Mouse (Mus musculus): ENCODE data around the gene Zbtb20. TPM values are rescaled to one million over a fixed set of nuclear protein-coding genes. Genes with fewer than 3 reads are reported as not detected.

Gene Zbtb20
- polyA plus RNA-seq, 1 experiment from 2014 or later = 6.6 TPM

DNA sequence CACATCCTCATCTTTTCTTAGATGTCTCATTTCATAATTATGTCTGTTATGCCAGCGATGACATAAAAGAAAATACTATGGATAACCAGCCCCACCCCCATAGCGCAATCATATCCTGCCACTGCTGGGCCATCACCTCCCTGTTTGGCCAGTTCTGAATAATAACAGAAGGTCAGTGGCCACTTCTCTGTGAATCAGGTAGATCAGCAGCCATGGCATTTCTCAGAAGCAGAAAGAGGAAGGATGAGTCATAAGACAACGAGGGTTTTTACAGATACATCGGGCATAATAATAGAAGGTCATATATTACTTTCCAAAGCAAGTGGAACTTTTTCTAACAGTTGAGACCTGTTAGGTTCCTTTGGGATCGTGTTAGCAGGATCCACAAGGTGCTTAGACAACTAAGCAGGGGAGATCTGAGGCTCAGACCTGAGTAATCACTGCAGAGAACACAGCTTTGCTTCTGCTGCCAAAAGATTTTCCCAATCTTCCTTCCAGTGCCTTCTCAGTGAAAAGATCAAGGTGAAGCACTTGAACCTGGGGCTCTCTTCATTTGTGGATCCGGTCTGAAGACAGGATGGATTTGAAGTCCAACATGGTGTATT, 779.6 kb downstream of the Zbtb20 start:
- Histone ChIP-seq H3K4me2 (no peak overlapping the region), H3K27me3 (replicated peaks; ENCODE audit: control insufficient read depth, insufficient read depth, low read length) (no peaks in the 10 kb centered on the region), H3K27ac (ENCODE audit: low read depth, low read length) (no peak overlapping the region), H3K4me3 (ENCODE audit: low read depth, low read length) (no peak overlapping the region), H3K9me3 (ENCODE audit: control insufficient read depth, low read length) (no peaks in the 10 kb centered on the region), H3K9ac (ENCODE audit: low read depth, low read length) (no peak overlapping the region), H3K4me1 (replicated peaks; ENCODE audit: control insufficient read depth, insufficient read depth, low read length) (no peaks in the 10 kb centered on the region), H3K36me3 (ENCODE audit: control insufficient read depth, insufficient read depth, low read length) (no peaks in the 10 kb centered on the region)
- no peak for DNase-seq (ENCODE audit: low spot score)
- 72% methylated on average over 6 of the region's 6 CpGs for WGBS
- no peak for ATAC-seq (replicated peaks; ENCODE audit: low FRiP score)

DNA sequence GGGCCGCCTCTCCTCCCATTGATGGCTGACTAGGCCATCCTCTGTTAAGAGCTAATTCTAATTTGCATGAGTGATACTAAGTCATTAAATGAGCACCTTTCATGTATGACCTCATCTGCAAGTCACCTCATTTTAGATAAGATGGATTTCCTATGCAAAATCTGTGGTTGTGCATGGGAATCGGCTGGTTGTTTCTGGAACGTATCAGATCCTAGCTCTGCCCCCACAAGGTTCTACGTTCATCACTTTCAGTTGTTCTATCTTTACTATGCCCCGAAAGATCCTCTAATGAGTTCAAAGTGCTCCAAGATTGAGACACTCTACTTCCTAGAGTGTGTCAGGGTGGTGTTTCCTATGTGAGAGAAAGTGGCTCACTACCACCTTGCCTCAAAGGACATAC, 785.9 kb downstream of the Zbtb20 start:
- ATAC-seq (replicated peaks; ENCODE audit: low FRiP score) (no peak), DNase-seq (ENCODE audit: low spot score) (no peak)
- no peak overlapping the region for H3K9ac ChIP-seq (ENCODE audit: low read depth, low read length)
- WGBS = 82% methylated on average over 5 of the region's 5 CpGs
- H3K4me1 ChIP-seq (replicated peaks; ENCODE audit: control insufficient read depth, insufficient read depth, low read length) = no peaks in the 10 kb centered on the region
- no peaks in the 10 kb centered on the region for H3K9me3 ChIP-seq (ENCODE audit: control insufficient read depth, low read length)
- no peaks in the 10 kb centered on the region for H3K36me3 ChIP-seq (ENCODE audit: control insufficient read depth, insufficient read depth, low read length)
- no peak overlapping the region for H3K27ac ChIP-seq (ENCODE audit: low read depth, low read length)
- no peaks in the 10 kb centered on the region for H3K27me3 ChIP-seq (replicated peaks; ENCODE audit: control insufficient read depth, insufficient read depth, low read length)
- H3K4me2 ChIP-seq = no peak overlapping the region
- H3K4me3 ChIP-seq (ENCODE audit: low read depth, low read length) = no peak overlapping the region

DNA sequence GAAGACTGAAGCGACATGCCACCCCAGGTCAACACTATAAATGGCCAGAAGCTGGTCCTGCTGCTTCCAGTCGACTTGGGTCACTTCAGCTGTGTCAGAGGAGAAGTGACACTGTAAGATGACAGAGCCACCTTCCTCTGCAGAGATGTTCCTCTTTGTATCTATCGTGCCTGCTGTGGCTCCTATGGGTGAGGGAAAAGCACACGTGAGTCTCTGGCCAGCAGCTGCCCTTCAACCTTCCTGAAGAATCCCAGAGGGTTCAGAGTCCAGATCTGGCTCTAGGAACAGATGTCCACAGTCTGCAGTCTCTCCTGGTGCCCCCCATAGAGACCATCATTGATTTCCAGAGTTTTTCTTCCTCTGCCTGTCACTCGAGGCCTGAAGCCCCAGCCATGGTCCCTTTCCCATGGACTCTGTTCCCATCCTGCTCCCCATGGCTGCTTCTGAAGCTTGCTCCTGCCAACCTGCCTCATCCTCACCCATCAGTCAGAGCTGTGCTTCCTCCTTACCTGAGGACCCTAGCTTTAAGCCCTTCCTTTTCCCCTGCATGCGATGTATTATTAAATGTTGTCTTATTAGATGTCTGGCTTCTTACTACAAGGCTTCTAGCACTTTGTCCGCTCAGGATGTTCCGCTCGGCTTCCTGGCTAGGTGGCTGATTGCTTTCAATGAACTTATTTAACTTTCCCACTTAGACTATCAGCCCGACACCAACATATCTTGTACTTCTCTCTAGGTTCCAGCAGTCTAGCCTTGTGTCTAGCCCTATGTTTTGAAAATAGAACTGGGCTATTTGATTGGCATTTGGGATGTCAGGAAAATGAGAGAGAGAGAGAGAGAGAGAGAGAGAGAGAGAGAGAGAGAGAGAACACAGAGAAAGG, 786.7 kb downstream of the Zbtb20 start:
- DNase-seq (ENCODE audit: low spot score) = no peak
- no peaks in the 10 kb centered on the region for H3K9me3 ChIP-seq (ENCODE audit: control insufficient read depth, low read length)
- no peak overlapping the region for H3K27ac ChIP-seq (ENCODE audit: low read depth, low read length)
- no peaks in the 10 kb centered on the region for H3K36me3 ChIP-seq (ENCODE audit: control insufficient read depth, insufficient read depth, low read length)
- H3K4me2 ChIP-seq = no peak overlapping the region
- no peak overlapping the region for H3K4me3 ChIP-seq (ENCODE audit: low read depth, low read length)
- no peak for ATAC-seq (replicated peaks; ENCODE audit: low FRiP score)
- no peaks in the 10 kb centered on the region for H3K27me3 ChIP-seq (replicated peaks; ENCODE audit: control insufficient read depth, insufficient read depth, low read length)
- WGBS = 72% methylated on average over 10 of the region's 10 CpGs
- no peaks in the 10 kb centered on the region for H3K4me1 ChIP-seq (replicated peaks; ENCODE audit: control insufficient read depth, insufficient read depth, low read length)
- no peak overlapping the region for H3K9ac ChIP-seq (ENCODE audit: low read depth, low read length)

DNA sequence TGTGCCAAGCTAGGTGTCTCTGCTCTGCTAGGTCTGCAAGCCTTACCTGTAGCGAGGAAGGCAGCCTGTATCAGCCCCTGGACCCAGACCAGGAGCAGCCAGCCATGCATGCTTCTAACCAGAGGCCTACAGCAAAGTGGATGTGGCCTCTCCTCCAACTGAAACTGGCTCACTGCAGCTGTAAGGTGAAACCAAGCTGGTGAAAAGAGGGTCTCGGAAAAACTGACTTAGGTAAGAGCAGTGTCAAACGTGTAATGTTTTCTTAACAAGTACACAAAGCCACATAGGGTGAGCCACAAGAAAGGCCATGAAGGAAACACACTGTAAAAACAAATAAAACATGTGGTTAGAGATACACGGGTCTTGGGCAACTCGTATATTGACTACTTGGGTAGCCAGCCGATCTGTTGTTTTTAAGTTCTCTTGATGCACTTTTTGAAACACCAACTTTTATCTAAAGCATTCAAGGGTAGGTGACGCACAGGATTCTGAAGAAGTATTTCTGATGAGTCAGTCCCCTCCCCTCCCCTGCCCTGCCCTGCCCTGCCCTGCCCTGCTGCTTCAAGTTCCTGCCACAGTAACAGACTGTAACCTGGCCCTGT, 788.4 kb downstream of the Zbtb20 start, which contains the start of gene Tigit:
Gene Tigit, minus strand, starts transcription at position 169 of the 602 bp plus-strand sequence.
- Histone ChIP-seq H3K4me3 (ENCODE audit: low read depth, low read length) (no peak within 1 kb of the TSS), H3K36me3 (ENCODE audit: control insufficient read depth, insufficient read depth, low read length) (no peaks in the 10 kb centered on the region), H3K27ac (ENCODE audit: low read depth, low read length) (no peak within 1 kb of the TSS), H3K9ac (ENCODE audit: low read depth, low read length) (no peak within 1 kb of the TSS), H3K4me2 (no peak within 1 kb of the TSS), H3K9me3 (ENCODE audit: control insufficient read depth, low read length) (no peaks in the 10 kb centered on the region), H3K27me3 (replicated peaks; ENCODE audit: control insufficient read depth, insufficient read depth, low read length) (no peaks in the 10 kb centered on the region), H3K4me1 (replicated peaks; ENCODE audit: control insufficient read depth, insufficient read depth, low read length) (no peaks in the 10 kb centered on the region)
- DNase-seq (ENCODE audit: low spot score) = no peak
- 65% methylated on average over 7 of the region's 7 CpGs for WGBS
- no peak for ATAC-seq (replicated peaks; ENCODE audit: low FRiP score)

- no peaks in the 10 kb centered on the region for H3K9me3 ChIP-seq (ENCODE audit: control insufficient read depth, low read length)
- H3K36me3 ChIP-seq (ENCODE audit: control insufficient read depth, insufficient read depth, low read length) = no peaks in the 10 kb centered on the region
- H3K4me3 ChIP-seq (ENCODE audit: low read depth, low read length) = no peak overlapping the region
- DNase-seq (ENCODE audit: low spot score) = no peak
- H3K27me3 ChIP-seq (replicated peaks; ENCODE audit: control insufficient read depth, insufficient read depth, low read length) = no peaks in the 10 kb centered on the region
- H3K9ac ChIP-seq (ENCODE audit: low read depth, low read length) = no peak overlapping the region
- H3K27ac ChIP-seq (ENCODE audit: low read depth, low read length) = no peak overlapping the region
- no peak for ATAC-seq (replicated peaks; ENCODE audit: low FRiP score)
- H3K4me2 ChIP-seq = no peak overlapping the region
- H3K4me1 ChIP-seq (replicated peaks; ENCODE audit: control insufficient read depth, insufficient read depth, low read length) = no peaks in the 10 kb centered on the region
Observed at GRCm38 (mm10) chr16:43664861-43665260, 789.2 kb downstream of the Zbtb20 start.

GRCm38 (mm10) chr16:43668294-43668693, 792.6 kb downstream of the Zbtb20 start:
- ATAC-seq (replicated peaks; ENCODE audit: low FRiP score) (no peak), DNase-seq (ENCODE audit: low spot score) (no peak)
- no peak overlapping the region for H3K4me2 ChIP-seq
- no peak overlapping the region for H3K27ac ChIP-seq (ENCODE audit: low read depth, low read length)
- no peaks in the 10 kb centered on the region for H3K4me1 ChIP-seq (replicated peaks; ENCODE audit: control insufficient read depth, insufficient read depth, low read length)
- H3K9me3 ChIP-seq (ENCODE audit: control insufficient read depth, low read length) = no peaks in the 10 kb centered on the region
- H3K4me3 ChIP-seq (ENCODE audit: low read depth, low read length) = no peak overlapping the region
- no peaks in the 10 kb centered on the region for H3K36me3 ChIP-seq (ENCODE audit: control insufficient read depth, insufficient read depth, low read length)
- H3K9ac ChIP-seq (ENCODE audit: low read depth, low read length) = no peak overlapping the region
- H3K27me3 ChIP-seq (replicated peaks; ENCODE audit: control insufficient read depth, insufficient read depth, low read length) = no peaks in the 10 kb centered on the region
- 83% methylated on average over 3 of the region's 3 CpGs for WGBS

DNA sequence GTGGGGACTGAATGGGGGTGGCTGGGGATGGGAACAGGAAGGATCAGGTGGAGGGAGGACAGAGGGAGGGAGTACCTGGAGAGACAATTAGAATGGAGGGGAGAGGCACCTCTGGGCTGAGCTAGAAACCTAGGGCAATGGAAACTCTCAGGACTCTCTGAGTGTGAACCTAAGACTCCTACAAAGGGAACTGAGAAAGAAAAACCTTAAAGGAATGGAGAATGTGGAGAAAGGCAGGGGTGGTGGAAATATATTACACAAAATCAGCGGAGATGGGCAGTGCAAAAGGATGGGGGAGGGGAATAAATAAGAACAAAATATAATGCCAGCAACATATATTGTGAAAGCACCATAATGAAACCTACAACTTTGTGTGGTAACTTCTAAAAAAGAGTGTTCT, 796.3 kb downstream of the Zbtb20 start:
- ATAC-seq (replicated peaks; ENCODE audit: low FRiP score) (no peak), DNase-seq (ENCODE audit: low spot score) (no peak)
- no peak overlapping the region for H3K27ac ChIP-seq (ENCODE audit: low read depth, low read length)
- no peaks in the 10 kb centered on the region for H3K27me3 ChIP-seq (replicated peaks; ENCODE audit: control insufficient read depth, insufficient read depth, low read length)
- H3K4me2 ChIP-seq = no peak overlapping the region
- H3K9ac ChIP-seq (ENCODE audit: low read depth, low read length) = no peak overlapping the region
- no peaks in the 10 kb centered on the region for H3K9me3 ChIP-seq (ENCODE audit: control insufficient read depth, low read length)
- no peak overlapping the region for H3K4me3 ChIP-seq (ENCODE audit: low read depth, low read length)
- H3K4me1 ChIP-seq (replicated peaks; ENCODE audit: control insufficient read depth, insufficient read depth, low read length) = no peaks in the 10 kb centered on the region
- no peaks in the 10 kb centered on the region for H3K36me3 ChIP-seq (ENCODE audit: control insufficient read depth, insufficient read depth, low read length)
- WGBS = 95% methylated on average over 1 of the region's 1 CpGs

- no peak overlapping the region for H3K4me3 ChIP-seq (ENCODE audit: low read depth, low read length)
- H3K4me2 ChIP-seq = no peak overlapping the region
- no peak for ATAC-seq (replicated peaks; ENCODE audit: low FRiP score)
- H3K27me3 ChIP-seq (replicated peaks; ENCODE audit: control insufficient read depth, insufficient read depth, low read length) = no peaks in the 10 kb centered on the region
- DNase-seq (ENCODE audit: low spot score) = no peak
- no peak overlapping the region for H3K9ac ChIP-seq (ENCODE audit: low read depth, low read length)
- no peak overlapping the region for H3K27ac ChIP-seq (ENCODE audit: low read depth, low read length)
- H3K36me3 ChIP-seq (ENCODE audit: control insufficient read depth, insufficient read depth, low read length) = no peaks in the 10 kb centered on the region
- H3K4me1 ChIP-seq (replicated peaks; ENCODE audit: control insufficient read depth, insufficient read depth, low read length) = no peaks in the 10 kb centered on the region
- no peaks in the 10 kb centered on the region for H3K9me3 ChIP-seq (ENCODE audit: control insufficient read depth, low read length)
Observed at GRCm38 (mm10) chr16:43672697-43673096, 797.0 kb downstream of the Zbtb20 start.

Measured in liver, embryonic 11.5 days (tissue).